In genomic region chr6:65564657-65565039, GRCm38 (mm10) we compare ENCODE assay signal across 23 mouse cellular contexts. TPM values are rescaled to one million over a fixed set of nuclear protein-coding genes. Genes with fewer than 3 reads are reported as not detected.
DNase-seq lines count a peak whose midpoint lies in the region; ATAC-seq and TF ChIP-seq lines count a peak whose summit lies in the region.
"Had no signal": no experiment of that assay in that cellular context is flagged by ENCODE, and none has a peak within 500 bp of the region (broad histone marks: within the 10 kb centered on the region; RNA-seq: fewer than 3 reads in every experiment).

No protein-coding gene starts in this region.

- no peaks in the 10 kb centered on the region for H3K4me1 ChIP-seq in MEL (ENCODE audit: control insufficient read depth in 1 of 2, insufficient read depth in 2 of 2, low read length in 2 of 2)
- H3K4me1 ChIP-seq: embryonic facial prominence, embryonic 12.5 days; forebrain, embryonic 15.5 days; heart, embryonic 12.5 days had no signal

- no peaks in the 10 kb centered on the region for H3K79me2 ChIP-seq in MEL (ENCODE audit: control insufficient read depth, insufficient read depth, low read length, poor library complexity)

- peak; percentile 16 for DNase-seq in thymus, postnatal 25 days
- no peak for DNase-seq in thymus, adult 18-20 months
- no peak for DNase-seq in MEL (ENCODE audit: low read depth, low spot score)
- DNase-seq in kidney, adult 8-10 months, result no peak
- DNase-seq in gastrocnemius, postnatal 25 days, result no peak
- no peak for DNase-seq in adrenal gland, postnatal 10 days
- DNase-seq: adrenal gland, adult 8-10 months; cerebellum, adult 9-11 months; heart, postnatal 14 days; liver had no signal

- no peak for TF ChIP-seq EP300 in MEL (IDR thresholded peaks at IDR 0.05; ENCODE audit: low read depth in 1 of 2, low read length in 2 of 2)

- no peaks in the 10 kb centered on the region for H3K9me3 ChIP-seq in MEL (replicated peaks; ENCODE audit: insufficient read depth, low read length)
- H3K9me3 ChIP-seq: embryonic facial prominence, embryonic 12.5 days; forebrain, embryonic 15.5 days; heart, embryonic 12.5 days had no signal

- no peak for TF ChIP-seq POLR2A in MEL (IDR thresholded peaks at IDR 0.05; ENCODE audit: control insufficient read depth in 1 of 2, insufficient read depth in 1 of 2, low read depth in 1 of 2, low read length in 2 of 2, poor library complexity in 1 of 2)

- no peak overlapping the region for H3K9ac ChIP-seq in MEL (ENCODE audit: control insufficient read depth, low read depth, low read length, poor library complexity, severe bottlenecking)
- H3K9ac ChIP-seq: embryonic facial prominence, embryonic 12.5 days; forebrain, embryonic 15.5 days; heart, embryonic 12.5 days; hindbrain, embryonic 14.5 days had no signal

- no peak overlapping the region for H3K27ac ChIP-seq in MEL (ENCODE audit: control insufficient read depth, low read depth, low read length)
- H3K27ac ChIP-seq: embryonic facial prominence, embryonic 12.5 days; forebrain, embryonic 15.5 days; hindbrain, embryonic 14.5 days; kidney, postnatal 0 days; stomach, postnatal 0 days had no signal

- no peak for TF ChIP-seq RAD21 in MEL (IDR thresholded peaks at IDR 0.05; ENCODE audit: low read depth, low read length)

- TF ChIP-seq CTCF in MEL (IDR thresholded peaks at IDR 0.05 in 2 of 3, conservative IDR thresholded peaks at IDR 0.05 in 1 of 3; ENCODE audit: control insufficient read depth in 1 of 3, insufficient read depth in 1 of 3, low read depth in 2 of 3, low read length in 3 of 3, poor library complexity in 1 of 3, severe bottlenecking in 1 of 3), result no peak

- H3K36me3 ChIP-seq in MEL (ENCODE audit: control insufficient read depth in 1 of 2, insufficient read depth in 2 of 2, low read length in 2 of 2), result no peaks in the 10 kb centered on the region
- H3K36me3 ChIP-seq: embryonic facial prominence, embryonic 12.5 days; forebrain, embryonic 15.5 days; heart, embryonic 12.5 days had no signal

- H3K4me3 ChIP-seq in MEL (ENCODE audit: control insufficient read depth in 1 of 2, insufficient read depth in 1 of 2, low read depth in 2 of 2, low read length in 2 of 2), result no peak overlapping the region
- H3K4me3 ChIP-seq: embryonic facial prominence, embryonic 12.5 days; erythroblast, embryonic 14.5 days; forebrain, embryonic 15.5 days; heart, embryonic 12.5 days had no signal

- 0 out of 2 replicates have a peak, but pooled peaks have one; percentile 24 for ATAC-seq in megakaryocyte, adult 5-6 weeks (ENCODE audit: poor library complexity, severe bottlenecking)
- ATAC-seq: forebrain, embryonic 15.5 days; intestine, postnatal 0 days; lung, postnatal 0 days; midbrain, embryonic 16.5 days had no signal

- no peaks in the 10 kb centered on the region; a peak in 1 of 4 replicates for H3K27me3 ChIP-seq in MEL (ENCODE audit: control insufficient read depth in 1 of 2, insufficient read depth in 2 of 2, low read length in 2 of 2)
- H3K27me3 ChIP-seq: embryonic facial prominence, embryonic 12.5 days; forebrain, embryonic 15.5 days; heart, embryonic 12.5 days had no signal

TF ChIP-seq in MEL, 35 proteins besides CTCF, POLR2A, EP300 and RAD21:
- TF ChIP-seq CHD2 (IDR thresholded peaks at IDR 0.05; ENCODE audit: low read length), result no peak
- no peak for TF ChIP-seq POLR2AphosphoS5 (IDR thresholded peaks at IDR 0.05; ENCODE audit: borderline replicate concordance, low read depth, low read length)
- TF ChIP-seq ZNF384 (IDR thresholded peaks at IDR 0.05; ENCODE audit: low read depth, low read length), result no peak
- no peak for TF ChIP-seq JUND (IDR thresholded peaks at IDR 0.05; ENCODE audit: low read depth, low read length)
- no peak for TF ChIP-seq MYB (IDR thresholded peaks at IDR 0.05; ENCODE audit: low read depth, low read length)
- TF ChIP-seq GATA1 (IDR thresholded peaks at IDR 0.05; ENCODE audit: low read depth, low read length), result 0 out of 2 replicates have a peak, but pooled peaks have one; percentile 8
- TF ChIP-seq RCOR1 (IDR thresholded peaks at IDR 0.05; ENCODE audit: low read depth, low read length), result 0 out of 2 replicates have a peak, but pooled peaks have one; percentile 16
- TF ChIP-seq ZMIZ1 (IDR thresholded peaks at IDR 0.05; ENCODE audit: low read depth, low read length), result no peak
- no peak for TF ChIP-seq ELF1 (IDR thresholded peaks at IDR 0.05; ENCODE audit: low read depth, low read length)
- TF ChIP-seq ZKSCAN1 (IDR thresholded peaks at IDR 0.05; ENCODE audit: low read depth, low read length), result no peak
TF ChIP-seq in MEL: peak in this region for 2.

RNA-seq across cellular contexts. Expression of gene Tnip3, which starts 39.5 kb away (rescaled TPM):
- 0.46 TPM in 1 of 2 replicates, not detected in the other for total RNA-seq in MEL (2012; rRNA removed)
- polyA plus RNA-seq in MEL (2012; ENCODE audit: insufficient read depth in 1 of 2, insufficient read length in 2 of 2, low read depth in 1 of 2, low replicate concordance in 2 of 2, missing spikeins in 1 of 2), result under 1 TPM in 1 of 2 experiments, not detected in 1; 0.99 TPM
- total RNA-seq in megakaryocyte, adult 5-6 weeks (2015), result 1.3 and 2.6 TPM in 2 replicates
- 3.9 and 7.8 TPM in 2 replicates for total RNA-seq in megakaryocyte, adult 5-6 weeks (2017)
- total RNA-seq in gastrocnemius, postnatal 25 days (2021), result not detected
- total RNA-seq in adrenal gland, postnatal 10 days (2021), result under 1 TPM; 0.09 to 0.61 TPM
- total RNA-seq: layer of hippocampus, postnatal 25 days had no signal
- polyA plus RNA-seq: embryonic facial prominence, embryonic 12.5 days; erythroblast, embryonic 14.5 days; forebrain, embryonic 15.5 days; hindbrain, embryonic 14.5 days; liver, embryonic 16.5 days; midbrain, embryonic 16.5 days had no signal
